Mouse (Mus musculus) heart, embryonic 13.5 days (tissue): ENCODE results near the gene Ace3. TPM values are rescaled to one million over a fixed set of nuclear protein-coding genes. Genes with fewer than 3 reads are reported as not detected.
A peak's percentile ranks its signal among the peaks of the same experiment; 100 is the strongest.
"Not testable (repeated sequence)": the region's sequence is repeated elsewhere in the genome, so short reads cannot be mapped to it uniquely, and the experiment has no call there.

Experiments
- ATAC-seq: fragments of 200-750 bp; cut with Nextera tagmentation; 2 replicates; pipeline ENCODE4 v1.8.0; 2017; ENCODE audit warnings: moderate TSS enrichment; ENCODE audit not compliant: insufficient number of reproducible peaks, low FRiP score, low TSS enrichment; ENCODE audit errors: extremely low read depth
- H3K27ac ChIP-seq: fragments of 300-500 bp; sonication (generic); replicated peaks from 2 replicates; pipeline ENCODE4 v1.5.1; 2015; ENCODE audit warnings: moderate library complexity, mild to moderate bottlenecking, inconsistent platforms
- H3K27me3 ChIP-seq: fragments of 300-500 bp; sonication (generic); replicated peaks from 2 replicates; pipeline ENCODE4 v1.6.1; 2015; ENCODE audit warnings: mild to moderate bottlenecking, inconsistent platforms
- H3K36me3 ChIP-seq: fragments of 300-500 bp; sonication (generic); 2 replicates; pipeline ENCODE4 v1.6.1; 2015; ENCODE audit warnings: mild to moderate bottlenecking, inconsistent platforms
- H3K4me1 ChIP-seq: fragments of 300-500 bp; sonication (generic); 2 replicates; pipeline ENCODE4 v1.6.1; 2015; ENCODE audit warnings: inconsistent platforms
- H3K4me2 ChIP-seq: fragments of 300-500 bp; sonication (generic); 2 replicates; pipeline ENCODE4 v1.6.1; 2015; ENCODE audit warnings: inconsistent platforms, mild to moderate bottlenecking, moderate library complexity
- H3K4me3 ChIP-seq: fragments of 300-500 bp; sonication (generic); 2 replicates; pipeline ENCODE4 v1.5.1; 2015; ENCODE audit warnings: moderate library complexity, mild to moderate bottlenecking, inconsistent platforms
- H3K9ac ChIP-seq: fragments of 300-500 bp; sonication (generic); 2 replicates; pipeline ENCODE4 v1.6.1; 2015; ENCODE audit warnings: inconsistent platforms, mild to moderate bottlenecking, moderate library complexity
- H3K9me3 ChIP-seq: fragments of 300-500 bp; sonication (generic); 2 replicates; pipeline ENCODE4 v1.6.1; 2016; ENCODE audit warnings: inconsistent platforms
- WGBS: fragments of 180-500 bp; shearing (Covaris S2); methylation state at CpG from one replicate; pipeline ENCODE4 v1.1.7; 2015; ENCODE audit warnings: mixed read lengths; 5-methylcytosine and 5-hydroxymethylcytosine counted together
- polyA plus RNA-seq: library from polyadenylated mRNA; unstranded; fragments of >200 nt; fragmentation: Nextera tagmentation; extraction: Ambion mirVana; gene quantifications from 2 replicates; pipeline ENCODE4 v1.2.1, GENCODE M21; 2015

The Ace3 gene
- polyA plus RNA-seq, 1 experiment from 2014 or later, result not detected

- ATAC-seq, result no peak
- peak overlapping the region; percentile 70 for H3K4me2 ChIP-seq
- no peaks in the 10 kb centered on the region for H3K36me3 ChIP-seq
- H3K4me3 ChIP-seq, result peak overlapping the region; percentile 42
- peak overlapping the region; percentile 47 for H3K9ac ChIP-seq
- no peaks in the 10 kb centered on the region for H3K9me3 ChIP-seq
- H3K4me1 ChIP-seq, result peaks cover 10% of the 10 kb centered on the region
- no peak overlapping the region for H3K27ac ChIP-seq
- 2% methylated on average over 47 of the region's 50 CpGs for WGBS
- H3K27me3 ChIP-seq, result peaks cover 76% of the 10 kb centered on the region
Observed at GRCm38 (mm10) chr11:106020051-106020763, 25.7 kb downstream of the Ace3 start.

GRCm38 (mm10) chr11:106025774-106026173 lies 31.3 kb downstream of the Ace3 start:
- Histone ChIP-seq H3K27ac (no peak overlapping the region), H3K4me1 (no peaks in the 10 kb centered on the region), H3K36me3 (no peaks in the 10 kb centered on the region), H3K4me2 (no peak overlapping the region), H3K4me3 (no peak overlapping the region), H3K9ac (no peak overlapping the region), H3K9me3 (no peaks in the 10 kb centered on the region), H3K27me3 (peaks cover 38% of the 10 kb centered on the region)
- no peak for ATAC-seq
- 43% methylated on average over 3 of the region's 3 CpGs for WGBS

GRCm38 (mm10) chr11:106026465-106027151 lies 32.1 kb downstream of the Ace3 start:
- Histone ChIP-seq H3K4me1 (no peaks in the 10 kb centered on the region), H3K4me3 (no peak overlapping the region), H3K27me3 (peaks cover 30% of the 10 kb centered on the region), H3K27ac (no peak overlapping the region), H3K4me2 (no peak overlapping the region), H3K36me3 (no peaks in the 10 kb centered on the region), H3K9me3 (no peaks in the 10 kb centered on the region), H3K9ac (no peak overlapping the region)
- WGBS, result 22% methylated on average over 11 of the region's 11 CpGs
- no peak for ATAC-seq

- Histone ChIP-seq H3K4me2 (no peak overlapping the region), H3K27ac (no peak overlapping the region), H3K4me1 (no peaks in the 10 kb centered on the region), H3K4me3 (no peak overlapping the region), H3K36me3 (no peaks in the 10 kb centered on the region), H3K27me3 (peaks cover 20% of the 10 kb centered on the region), H3K9me3 (no peaks in the 10 kb centered on the region), H3K9ac (no peak overlapping the region)
- 86% methylated on average over 5 of the region's 5 CpGs for WGBS
- ATAC-seq, result no peak
Observed at GRCm38 (mm10) chr11:106027607-106028006, 33.1 kb downstream of the Ace3 start.

GRCm38 (mm10) chr11:106032074-106032473 lies 37.6 kb downstream of the Ace3 start:
- Histone ChIP-seq H3K9ac (peak overlapping the region; percentile 73), H3K4me2 (peak overlapping the region; percentile 52), H3K4me3 (peak overlapping the region; percentile 49)
- H3K27me3 ChIP-seq, ATAC-seq, H3K36me3 ChIP-seq, H3K27ac ChIP-seq, H3K4me1 ChIP-seq, H3K9me3 ChIP-seq: not testable (repeated sequence)
- WGBS, result 40% methylated on average over 12 of the region's 25 CpGs

- Histone ChIP-seq H3K4me1 (peaks cover 20% of the 10 kb centered on the region), H3K4me3 (peak overlapping the region; percentile 28), H3K9ac (peak overlapping the region; percentile 65), H3K27me3 (no peaks in the 10 kb centered on the region), H3K9me3 (no peaks in the 10 kb centered on the region), H3K36me3 (no peaks in the 10 kb centered on the region), H3K27ac (peak overlapping the region; percentile 75), H3K4me2 (peak overlapping the region; percentile 56)
- no peak for ATAC-seq
- WGBS, result 35% methylated on average over 11 of the region's 11 CpGs
Observed at GRCm38 (mm10) chr11:106033491-106033919, 39.0 kb downstream of the Ace3 start.

GRCm38 (mm10) chr11:106034986-106035385 lies 40.5 kb downstream of the Ace3 start:
- ATAC-seq, result no peak
- Histone ChIP-seq H3K4me3 (no peak overlapping the region), H3K4me1 (peaks cover 33% of the 10 kb centered on the region), H3K9me3 (no peaks in the 10 kb centered on the region), H3K27ac (no peak overlapping the region), H3K27me3 (no peaks in the 10 kb centered on the region), H3K9ac (no peak overlapping the region), H3K36me3 (peaks cover 6% of the 10 kb centered on the region; the same call in 1 of the 2 replicates), H3K4me2 (no peak overlapping the region)
- WGBS, result 77% methylated on average over 9 of the region's 9 CpGs

- under 1% methylated on average over 66 of the region's 66 CpGs for WGBS
Observed at GRCm38 (mm10) chr11:106036548-106037417, 42.3 kb downstream of the Ace3 start, which contains the start of gene Dcaf7. TSS of gene Dcaf7 (plus strand) at chr11:106036872.

GRCm38 (mm10) chr11:106037418-106037751 lies 42.9 kb downstream of the Ace3 start:
- ATAC-seq, result no peak
- Histone ChIP-seq H3K27ac (peak overlapping the region; percentile 89), H3K4me2 (peak overlapping the region; percentile 96), H3K36me3 (peaks cover 6% of the 10 kb centered on the region; the same call in 1 of the 2 replicates), H3K4me1 (peaks cover 33% of the 10 kb centered on the region), H3K27me3 (no peaks in the 10 kb centered on the region), H3K4me3 (peak overlapping the region; percentile 90), H3K9ac (peak overlapping the region; percentile 93), H3K9me3 (no peaks in the 10 kb centered on the region)
- 0% methylated on average over 13 of the region's 13 CpGs for WGBS

More at GRCm38 (mm10) chr11:106036548-106037417, 42.3 kb downstream of the Ace3 start, which contains the start of gene Dcaf7:
- no peaks in the 10 kb centered on the region for H3K27me3 ChIP-seq
- peak within 1 kb of the TSS; percentile 89 for H3K27ac ChIP-seq
- peak within 1 kb of the TSS; percentile 90 for H3K4me3 ChIP-seq
- peak; percentile 98 for ATAC-seq
- H3K4me1 ChIP-seq, result peaks cover 33% of the 10 kb centered on the region
- peak within 1 kb of the TSS; percentile 93 for H3K9ac ChIP-seq
- peaks cover 6% of the 10 kb centered on the region; the same call in 1 of the 2 replicates for H3K36me3 ChIP-seq
- H3K4me2 ChIP-seq, result peak within 1 kb of the TSS; percentile 96
- no peaks in the 10 kb centered on the region for H3K9me3 ChIP-seq

- Histone ChIP-seq H3K36me3 (peaks cover 32% of the 10 kb centered on the region), H3K27ac (no peak overlapping the region), H3K4me3 (no peak overlapping the region), H3K27me3 (no peaks in the 10 kb centered on the region), H3K4me2 (no peak overlapping the region), H3K9me3 (no peaks in the 10 kb centered on the region), H3K4me1 (peaks cover 12% of the 10 kb centered on the region; the same call in 1 of the 2 replicates), H3K9ac (no peak overlapping the region)
- ATAC-seq, result no peak
Observed at GRCm38 (mm10) chr11:106044349-106044748, 49.9 kb downstream of the Ace3 start.

- 73% methylated on average over 1 of the region's 1 CpGs for WGBS
- no peak overlapping the region for H3K9ac ChIP-seq
- no peak overlapping the region for H3K27ac ChIP-seq
- H3K4me1 ChIP-seq, result peaks cover 7% of the 10 kb centered on the region; the same call in 1 of the 2 replicates
- no peak overlapping the region for H3K4me2 ChIP-seq
- no peak for ATAC-seq
- H3K36me3 ChIP-seq, result peaks cover 37% of the 10 kb centered on the region
- H3K27me3 ChIP-seq, result no peaks in the 10 kb centered on the region
- no peak overlapping the region for H3K4me3 ChIP-seq
- no peaks in the 10 kb centered on the region for H3K9me3 ChIP-seq
Observed at GRCm38 (mm10) chr11:106045256-106045655, 50.8 kb downstream of the Ace3 start.
